Mouse (Mus musculus): Measurements from ENCODE around the gene Gm20604.

- TF ChIP-seq POLR2AphosphoS5 (IDR thresholded peaks at IDR 0.05; ENCODE audit: insufficient replicate concordance, low read depth, low read length) (no peak), CTCF (IDR thresholded peaks at IDR 0.05; ENCODE audit: low read depth, low read length) (no peak), GATA1 (IDR thresholded peaks at IDR 0.05; ENCODE audit: borderline replicate concordance, low read length) (no peak), TAL1 (conservative IDR thresholded peaks at IDR 0.05; ENCODE audit: low read depth, low read length) (no peak)
Measured at GRCm38 (mm10) chr12:102757689-102758402, 626 bp downstream of the Gm20604 start, which contains the start of the genes Gm28051, Gon7 and Ubr7.

Measured in G1E (cell line).